Mouse (Mus musculus) ES-E14 (cell line): ENCODE measurements around the gene Rbp2. TPM values are rescaled to one million over a fixed set of nuclear protein-coding genes. Genes with fewer than 3 reads are reported as not detected.

Experiments used
- DNase-seq: peaks from one replicate; pipeline ENCODE4 v3.0.0-alpha.2; 2013; ENCODE audit warnings: low read depth, low spot score
- H3K27ac ChIP-seq: 2 replicates; pipeline ENCODE4 v1.5.1; 2012; ENCODE audit warnings: low read depth, mild to moderate bottlenecking, low read length, moderate library complexity, mixed read lengths; ENCODE audit not compliant: poor library complexity, insufficient read depth, severe bottlenecking
- H3K36me3 ChIP-seq: 2 replicates; pipeline ENCODE4 v1.6.1; 2012; ENCODE audit warnings: mild to moderate bottlenecking, low read length, moderate library complexity, mixed read lengths; ENCODE audit not compliant: control insufficient read depth, poor library complexity, insufficient read depth, severe bottlenecking
- H3K4me1 ChIP-seq, 2 experiments: fragments of 150-350 bp in 1 of 2; sonication (generic) in 1 of 2; 2 replicates each; pipeline ENCODE4 v1.6.1; 2012; ENCODE audit warnings: low read length in 2 of 2, mild to moderate bottlenecking in 1 of 2, mixed read lengths in 1 of 2; ENCODE audit not compliant: control insufficient read depth in 2 of 2, insufficient read depth in 2 of 2, poor library complexity in 1 of 2
- H3K4me3 ChIP-seq, 2 experiments: fragments of 150-350 bp in 1 of 2; sonication (generic) in 1 of 2; 2 replicates each; pipeline ENCODE4 v1.5.1; 2012; ENCODE audit warnings: low read length in 2 of 2, low read depth in 1 of 2, mild to moderate bottlenecking in 1 of 2, mixed read lengths in 1 of 2; ENCODE audit not compliant: insufficient read depth in 1 of 2, poor library complexity in 1 of 2, severe bottlenecking in 1 of 2
- H3K9ac ChIP-seq: 2 replicates; pipeline ENCODE4 v1.6.1; 2012; ENCODE audit warnings: low read depth, mild to moderate bottlenecking, low read length, mixed read lengths; ENCODE audit not compliant: poor library complexity, insufficient read depth, severe bottlenecking
- H3K9me3 ChIP-seq: fragments of 150-350 bp; sonication (generic); 2 replicates; pipeline ENCODE4 v1.6.1; 2012; ENCODE audit warnings: low read depth, mild to moderate bottlenecking, low read length; ENCODE audit not compliant: control insufficient read depth, insufficient read depth
- CHD2 ChIP-seq: IDR thresholded peaks from 2 replicates; pipeline ENCODE4 v1.6.1; 2014; ENCODE audit warnings: mild to moderate bottlenecking, low read depth, low read length, inconsistent platforms
- HCFC1 ChIP-seq: IDR thresholded peaks from 2 replicates; pipeline ENCODE4 v1.6.1; 2012; ENCODE audit warnings: low read length, inconsistent platforms, borderline replicate concordance; ENCODE audit not compliant: insufficient read depth
- MAFK ChIP-seq: IDR thresholded peaks from 2 replicates; pipeline ENCODE4 v1.6.1; 2014; ENCODE audit warnings: mild to moderate bottlenecking, low read depth, low read length, inconsistent platforms; ENCODE audit not compliant: insufficient read depth
- ZC3H11A ChIP-seq: IDR thresholded peaks from 2 replicates; pipeline ENCODE4 v1.6.1; 2012; ENCODE audit warnings: low read depth, mild to moderate bottlenecking, inconsistent platforms, low read length, borderline replicate concordance
- ZNF384 ChIP-seq: IDR thresholded peaks from 2 replicates; pipeline ENCODE4 v1.6.1; 2012; ENCODE audit warnings: low read depth, low read length, inconsistent platforms
- in situ Hi-C, 2 experiments: fragments of 600-800 bp; cut with MboI; formaldehyde crosslinking; loops; one replicate each; pipeline ENCODE4 v1.15.1; 2025; ENCODE audit warnings: low sequenced_read_pairs in 2 of 2, inconsistent platforms in 1 of 2; ENCODE audit not compliant: unreplicated experiment in 2 of 2
- total RNA-seq: library from RNA; depleted of rRNA; stranded (reverse); fragments of 300-350 nt; gene quantifications from 2 replicates; pipeline ENCODE4 v1.2.3, GENCODE M21; 2012; rRNA removed

The Rbp2 gene
- total RNA-seq, 1 experiment = not detected

GRCm38 (mm10) chr9:98544042-98544441 lies 58.1 kb downstream of the Rbp2 start:
- Histone ChIP-seq H3K36me3 (no peaks in the 10 kb centered on the region), H3K4me1 (no peaks in the 10 kb centered on the region), H3K4me3 (no peak overlapping the region), H3K9ac (no peak overlapping the region), H3K27ac (no peak overlapping the region), H3K9me3 (no peaks in the 10 kb centered on the region)
- DNase-seq = no peak
- in situ Hi-C loops = no loop called here
- TF ChIP-seq HCFC1 (no peak), CHD2 (no peak), ZNF384 (no peak), MAFK (no peak), ZC3H11A (no peak)

Other genes with a start within 250 kb of the Rbp2 start
- 0.48 and 0.62 TPM in 2 replicates for gene Nmnat3, start 198.7 kb upstream of the Rbp2 start, total RNA-seq
- 7.0 and 11.5 TPM in 2 replicates for gene Rbp1, start 63.2 kb upstream of the Rbp2 start, total RNA-seq
- gene Copb2, start 77.6 kb downstream of the Rbp2 start, total RNA-seq = 76.2 and 114 TPM in 2 replicates
- gene Mrps22, start 115.5 kb downstream of the Rbp2 start, total RNA-seq = 34.2 and 48.3 TPM in 2 replicates